Mouse (Mus musculus) kidney, adult 9 months (tissue): ENCODE measurements at regions not wholly inside any gene's neighbourhood (a gene's known extent, or its start where the extent isn't known, plus 50 kb on each side); places are given as distances from the start of the nearest gene placed in this dataset.

ENCODE experiments used
- DNase-seq: peaks from one replicate; pipeline ENCODE4 v3.0.0; 2022

DNA sequence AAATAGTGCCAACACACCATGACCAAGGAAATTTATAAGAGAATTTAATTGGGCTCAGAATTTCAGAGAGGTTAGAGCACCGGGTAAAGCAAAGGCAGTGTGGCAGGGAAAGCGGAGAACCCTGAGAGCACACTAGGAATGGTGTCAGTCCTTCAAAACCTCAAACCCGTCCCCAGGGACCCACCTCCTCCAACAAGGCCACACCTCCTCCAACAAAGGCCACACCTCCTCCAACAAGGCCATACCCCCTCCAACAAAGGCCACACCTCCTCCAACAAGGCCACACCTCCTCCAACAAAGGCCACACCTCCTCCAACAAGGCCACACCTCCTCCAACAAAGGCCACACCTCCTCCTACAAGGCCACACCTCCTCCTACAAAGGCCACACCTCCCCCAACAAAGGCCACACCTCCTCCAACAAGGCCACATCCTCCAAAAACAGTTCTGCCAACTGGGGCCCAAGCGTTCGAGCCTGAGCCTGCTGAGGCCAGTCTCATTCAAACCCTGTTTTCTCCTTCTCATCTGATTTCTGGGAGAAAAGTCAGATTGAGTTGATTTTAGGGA lies 109.8 kb upstream of the Zfp217 start:
- no peak for DNase-seq

GRCm38 (mm10) chr2:170255997-170256396 lies 108.1 kb upstream of the Zfp217 start:
- DNase-seq, result no peak

GRCm38 (mm10) chr2:170255533-170255932 lies 107.6 kb upstream of the Zfp217 start:
- peak; percentile 45 for DNase-seq

DNA sequence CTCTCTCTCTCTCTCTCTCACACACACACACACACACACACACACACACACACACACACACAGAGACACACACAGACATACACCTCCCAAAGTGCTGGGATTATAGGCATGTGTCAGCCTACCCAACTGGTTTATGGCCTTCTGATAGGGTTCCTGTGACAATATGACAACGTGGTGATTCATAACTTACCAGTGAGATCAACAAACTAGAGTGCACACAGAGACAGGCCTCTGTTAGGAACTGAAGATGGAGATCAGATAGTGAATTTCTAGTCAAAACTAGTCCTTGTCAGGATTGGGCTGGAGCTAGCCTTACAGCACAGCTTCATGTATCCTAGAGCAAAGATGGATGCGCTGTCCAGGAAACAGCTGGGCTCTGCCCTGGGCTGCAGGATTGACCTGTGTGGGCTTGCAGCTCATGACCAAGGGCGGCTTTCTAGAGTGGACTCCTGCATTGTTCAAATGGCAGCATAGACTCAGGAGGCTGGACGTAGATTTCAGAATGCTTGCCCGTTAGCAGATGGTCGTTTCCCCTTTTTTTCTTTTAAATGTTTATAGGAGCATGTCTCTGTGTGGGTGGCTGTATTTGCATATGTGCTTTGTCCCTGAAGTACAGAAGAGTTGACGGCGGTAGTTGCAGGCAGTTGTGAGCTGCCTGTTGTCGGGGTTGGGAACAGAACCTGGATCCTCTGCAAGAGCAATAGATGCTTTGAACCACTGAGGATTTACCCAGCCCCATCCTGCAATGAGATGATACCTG lies 106.0 kb upstream of the Zfp217 start:
- no peak for DNase-seq

GRCm38 (mm10) chr2:170252255-170253034 lies 104.5 kb upstream of the Zfp217 start:
- peak; percentile 24 for DNase-seq

DNA sequence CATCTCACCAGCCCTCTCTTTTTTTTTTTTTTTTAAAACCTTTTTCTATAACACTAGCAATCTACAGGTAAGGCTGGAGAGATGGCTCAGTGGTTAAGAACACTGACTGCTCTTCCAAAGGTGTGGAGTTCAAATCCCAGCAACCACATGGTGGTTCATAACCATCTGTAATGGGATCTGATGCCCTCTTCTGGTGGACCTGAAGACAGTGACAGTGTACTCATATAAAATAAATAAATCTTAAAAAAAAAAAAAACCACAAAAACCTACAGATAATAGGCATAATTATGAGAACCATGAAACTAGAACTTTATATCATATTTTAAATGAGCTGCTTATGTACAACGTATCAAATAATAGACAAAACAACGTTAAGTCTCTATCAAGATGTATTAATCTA lies 102.8 kb upstream of the Zfp217 start:
- DNase-seq, result no peak

GRCm38 (mm10) chr2:170247702-170248445 lies 100.0 kb upstream of the Zfp217 start:
- DNase-seq, result no peak

GRCm38 (mm10) chr2:170245637-170246341 lies 97.9 kb upstream of the Zfp217 start:
- no peak for DNase-seq

GRCm38 (mm10) chr2:170244108-170244507 lies 96.2 kb upstream of the Zfp217 start:
- no peak for DNase-seq

DNA sequence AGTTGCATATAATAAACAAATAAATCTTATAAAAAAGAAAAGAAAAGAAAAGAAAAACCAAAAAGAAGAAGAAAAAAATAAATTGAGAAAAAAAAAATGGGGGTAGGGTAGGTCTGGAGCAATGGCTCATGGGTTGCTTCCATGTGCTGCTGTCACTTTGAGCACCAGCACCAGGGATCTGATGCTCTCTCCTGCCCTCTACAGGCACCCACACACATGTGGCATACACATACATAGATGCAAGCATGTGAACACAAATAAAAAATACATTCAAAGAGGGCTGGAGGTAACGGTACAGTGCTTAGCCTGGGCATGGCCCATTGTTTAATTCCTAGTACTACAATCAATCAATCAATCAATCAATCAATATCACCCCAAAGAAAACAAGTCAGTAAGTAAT lies 90.1 kb upstream of the Zfp217 start:
- DNase-seq, result no peak

GRCm38 (mm10) chr2:170233426-170233825 lies 85.5 kb upstream of the Zfp217 start:
- DNase-seq, result no peak

- DNase-seq, result no peak
Observed at GRCm38 (mm10) chr2:170229461-170230080, 81.7 kb upstream of the Zfp217 start.

GRCm38 (mm10) chr2:170228318-170228994 lies 80.6 kb upstream of the Zfp217 start:
- no peak for DNase-seq

- no peak for DNase-seq
Observed at GRCm38 (mm10) chr2:170223872-170224271, 76.0 kb upstream of the Zfp217 start.

DNA sequence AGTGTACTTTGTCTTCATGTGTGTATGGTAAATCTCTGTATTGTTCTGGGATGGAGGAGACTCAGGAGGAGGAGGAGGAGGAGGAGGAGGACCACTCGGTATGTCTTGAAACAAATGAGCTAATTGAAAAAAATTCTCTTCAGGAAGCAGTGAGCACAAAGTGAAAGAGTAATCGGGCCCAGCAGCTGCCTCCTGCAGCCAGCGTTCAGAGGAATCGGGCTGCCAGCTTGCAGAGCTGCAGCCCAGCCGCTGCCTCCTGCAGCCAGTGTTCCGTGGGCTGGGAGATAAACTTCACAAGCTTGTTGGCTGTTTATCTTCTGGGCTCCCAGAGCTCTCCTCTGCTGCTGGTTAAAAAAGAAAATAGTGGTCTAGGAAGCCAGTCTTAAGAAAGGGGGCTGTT lies 74.9 kb upstream of the Zfp217 start:
- no peak for DNase-seq

GRCm38 (mm10) chr2:170221994-170222535 lies 74.2 kb upstream of the Zfp217 start:
- no peak for DNase-seq

- peak; percentile 43 for DNase-seq
Observed at GRCm38 (mm10) chr2:170220871-170221369, 73.0 kb upstream of the Zfp217 start.

DNA sequence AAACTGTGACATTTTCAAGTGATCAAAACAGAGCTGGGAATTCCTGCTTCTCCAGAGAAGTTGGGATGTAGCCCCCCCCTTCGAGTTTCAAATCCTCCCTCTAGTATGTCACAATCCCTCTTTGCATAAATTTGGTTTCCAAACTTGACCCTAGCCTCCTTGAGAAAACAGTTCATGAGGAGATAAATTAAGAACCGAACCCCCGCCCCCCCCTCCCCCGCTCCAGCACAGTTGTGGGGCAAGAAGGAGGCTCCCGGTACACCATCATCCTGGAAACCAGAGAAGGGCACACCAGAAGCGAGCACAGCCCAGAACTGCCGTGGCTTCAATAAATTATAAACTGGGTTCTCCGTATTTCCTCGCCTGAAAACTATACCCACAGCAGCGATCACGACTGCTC lies 72.5 kb upstream of the Zfp217 start:
- DNase-seq, result no peak

GRCm38 (mm10) chr2:170219611-170220401 lies 71.9 kb upstream of the Zfp217 start:
- DNase-seq, result no peak

DNA sequence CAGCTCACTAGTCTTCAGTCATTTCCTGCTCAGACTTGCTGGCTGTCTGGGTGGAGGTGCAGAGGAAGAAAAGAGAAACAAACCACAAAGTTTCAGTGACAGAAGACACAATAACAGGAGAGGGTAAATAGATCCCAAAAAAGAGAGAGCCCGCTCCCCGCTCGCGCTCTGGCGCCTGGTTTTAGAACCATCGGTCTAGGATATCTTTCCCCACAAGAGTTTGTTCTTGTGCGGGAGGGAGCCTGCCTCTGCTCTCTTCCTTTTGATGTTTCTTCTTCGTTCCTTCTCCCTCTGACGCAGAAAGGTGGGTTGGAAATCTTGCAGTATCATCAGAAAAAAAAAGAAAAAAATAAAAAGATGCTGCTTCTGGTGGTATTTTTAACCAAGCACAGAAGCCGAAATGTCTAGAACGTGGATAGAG lies 71.3 kb upstream of the Zfp217 start:
- no peak for DNase-seq
